Mouse (Mus musculus): ENCODE data around the gene Syt12.

DNA sequence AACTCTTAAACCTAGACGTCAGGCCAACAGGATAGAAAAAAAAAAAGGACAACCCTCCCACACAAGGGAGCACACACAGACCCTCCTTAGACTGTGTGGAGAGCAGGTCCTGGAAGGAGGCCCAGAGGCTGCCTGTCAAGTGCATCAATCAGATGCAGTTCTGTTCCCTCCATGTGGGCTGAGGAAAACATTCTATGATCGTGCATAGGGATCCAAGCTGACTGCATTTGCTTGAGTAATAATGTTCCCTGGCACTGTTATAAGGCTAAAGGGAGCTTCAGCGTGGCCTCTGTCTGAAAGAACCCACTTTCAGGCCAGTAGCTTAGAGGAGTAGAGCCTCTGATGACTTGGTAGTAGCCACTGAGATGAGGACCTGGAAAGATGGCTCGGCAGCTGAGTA lies 24.7 kb downstream of the Syt12 start:
- TF ChIP-seq CTCF (IDR thresholded peaks at IDR 0.05; ENCODE audit: low read depth, low read length) (no peak), GATA1 (IDR thresholded peaks at IDR 0.05; ENCODE audit: borderline replicate concordance, low read length) (no peak), TAL1 (conservative IDR thresholded peaks at IDR 0.05; ENCODE audit: low read depth, low read length) (no peak), POLR2AphosphoS5 (IDR thresholded peaks at IDR 0.05; ENCODE audit: insufficient replicate concordance, low read depth, low read length) (no peak), GATA2 (IDR thresholded peaks at IDR 0.05; ENCODE audit: borderline replicate concordance, low read depth, low read length) (no peak)

Measured in G1E (cell line).